Mouse (Mus musculus) midbrain, embryonic 16.5 days (tissue): ENCODE data around the gene Ppp1r13b. TPM values are rescaled to one million over a fixed set of nuclear protein-coding genes. Genes with fewer than 3 reads are reported as not detected.

ENCODE experiments used
- ATAC-seq: fragments of 200-750 bp; cut with Nextera tagmentation; 2 replicates; pipeline ENCODE4 v1.8.0; 2017; ENCODE audit warnings: moderate TSS enrichment
- H3K27ac ChIP-seq: fragments of 300-500 bp; sonication (generic); 2 replicates; pipeline ENCODE4 v1.5.1; 2014; ENCODE audit warnings: mild to moderate bottlenecking, low read length, mixed read lengths
- H3K27me3 ChIP-seq: fragments of 300-500 bp; sonication (generic); 2 replicates; pipeline ENCODE4 v1.6.1; 2014; ENCODE audit warnings: low read depth, low read length, mixed read lengths; ENCODE audit not compliant: control insufficient read depth, insufficient read depth
- H3K36me3 ChIP-seq: fragments of 300-500 bp; sonication (generic); 2 replicates; pipeline ENCODE4 v1.6.1; 2014; ENCODE audit warnings: mild to moderate bottlenecking, low read length, moderate library complexity, mixed read lengths; ENCODE audit not compliant: control insufficient read depth, insufficient read depth
- H3K4me1 ChIP-seq: fragments of 300-500 bp; sonication (generic); 2 replicates; pipeline ENCODE4 v1.6.1; 2014; ENCODE audit warnings: mild to moderate bottlenecking, low read length, mixed read lengths; ENCODE audit not compliant: control insufficient read depth, insufficient read depth
- H3K4me2 ChIP-seq: fragments of 300-500 bp; sonication (generic); 2 replicates; pipeline ENCODE4 v1.6.1; 2014; ENCODE audit warnings: mild to moderate bottlenecking, low read length, mixed read lengths
- H3K4me3 ChIP-seq: fragments of 300-500 bp; sonication (generic); 2 replicates; pipeline ENCODE4 v1.5.1; 2014; ENCODE audit warnings: low read depth, mild to moderate bottlenecking, low read length, moderate library complexity, mixed read lengths
- H3K9ac ChIP-seq: fragments of 300-500 bp; sonication (generic); 2 replicates; pipeline ENCODE4 v1.6.1; 2014; ENCODE audit warnings: low read depth, low read length, mixed read lengths
- H3K9me3 ChIP-seq: fragments of 300-500 bp; sonication (generic); replicated peaks from 2 replicates; pipeline ENCODE4 v1.6.1; 2014; ENCODE audit warnings: mild to moderate bottlenecking, low read length, mixed read lengths; ENCODE audit not compliant: control insufficient read depth, poor library complexity, severe bottlenecking
- WGBS: fragments of 180-500 bp; shearing (Covaris S2); extraction: QIAGEN DNeasy Blood & Tissue Kit; methylation state at CpG from one replicate; pipeline ENCODE4 v1.1.7; 2014; 5-methylcytosine and 5-hydroxymethylcytosine counted together
- polyA plus RNA-seq: library from polyadenylated mRNA; unstranded; fragments of >200 nt; fragmentation: Nextera tagmentation; extraction: Ambion mirVana; gene quantifications from 2 replicates; pipeline ENCODE4 v1.2.1, GENCODE M21; 2015

The Ppp1r13b gene
- polyA plus RNA-seq, 1 experiment from 2014 or later, result 42.9 TPM

GRCm38 (mm10) chr12:111894082-111894481 is 13.8 kb downstream of the Ppp1r13b start:
- no peak overlapping the region for H3K9ac ChIP-seq
- H3K27ac ChIP-seq, result no peak overlapping the region
- H3K4me2 ChIP-seq, result no peak overlapping the region
- H3K4me1 ChIP-seq, result no peaks in the 10 kb centered on the region
- WGBS, result 72% methylated on average over 1 of the region's 1 CpGs
- H3K36me3 ChIP-seq, result no peaks in the 10 kb centered on the region
- no peak for ATAC-seq
- H3K27me3 ChIP-seq, result no peaks in the 10 kb centered on the region
- H3K4me3 ChIP-seq, result no peak overlapping the region
- no peaks in the 10 kb centered on the region for H3K9me3 ChIP-seq

DNA sequence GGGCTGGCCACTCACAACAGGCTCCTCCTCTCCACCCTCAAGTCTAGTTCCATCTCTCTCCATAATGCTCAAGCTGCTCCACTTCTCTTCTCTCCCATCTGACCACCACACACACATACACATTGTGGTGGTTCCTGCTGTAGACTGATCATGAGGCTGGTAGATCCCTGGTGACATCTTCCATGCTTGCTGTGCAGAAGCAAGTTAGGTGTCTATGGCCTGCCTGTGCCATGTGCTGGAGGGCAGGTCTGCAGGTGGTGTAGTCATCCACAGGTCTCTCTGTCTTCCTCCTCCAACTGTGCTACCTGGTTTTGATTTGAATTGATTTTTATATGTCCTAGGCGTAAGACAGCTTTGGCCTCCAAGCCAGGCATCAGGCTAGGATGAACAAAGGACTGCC is 14.9 kb downstream of the Ppp1r13b start:
- Histone ChIP-seq H3K27me3 (no peaks in the 10 kb centered on the region), H3K9ac (no peak overlapping the region), H3K9me3 (no peaks in the 10 kb centered on the region), H3K4me2 (no peak overlapping the region), H3K4me1 (no peaks in the 10 kb centered on the region), H3K4me3 (no peak overlapping the region), H3K36me3 (no peaks in the 10 kb centered on the region), H3K27ac (no peak overlapping the region)
- 86% methylated on average over 1 of the region's 1 CpGs for WGBS
- peak; percentile 25; the same call in 1 of the 2 replicates for ATAC-seq

DNA sequence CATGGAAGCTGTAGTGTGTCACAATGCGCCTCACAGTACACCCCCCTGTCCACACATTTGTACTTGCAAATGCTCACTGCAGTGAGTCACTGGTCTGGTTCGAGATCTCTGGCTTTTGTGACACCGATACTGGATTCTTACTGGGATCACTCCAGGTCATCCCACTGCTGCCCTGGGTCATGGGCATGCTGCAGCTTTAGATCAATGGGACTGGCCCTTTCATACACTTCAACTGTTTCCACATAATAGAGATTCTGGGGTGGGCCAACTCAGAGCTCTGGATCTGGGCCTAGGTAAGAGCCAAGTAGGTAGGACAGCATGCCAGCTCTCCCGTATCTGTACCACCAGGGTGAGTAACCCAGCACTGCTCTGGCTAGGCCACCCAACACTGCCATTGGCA is 16.1 kb downstream of the Ppp1r13b start:
- Histone ChIP-seq H3K27ac (no peak overlapping the region), H3K4me1 (no peaks in the 10 kb centered on the region), H3K9ac (no peak overlapping the region), H3K4me2 (no peak overlapping the region), H3K4me3 (no peak overlapping the region), H3K27me3 (no peaks in the 10 kb centered on the region), H3K9me3 (no peaks in the 10 kb centered on the region), H3K36me3 (no peaks in the 10 kb centered on the region)
- 88% methylated on average over 4 of the region's 4 CpGs for WGBS
- 0 out of 2 replicates have a peak, but pooled peaks have one; percentile 25 for ATAC-seq

DNA sequence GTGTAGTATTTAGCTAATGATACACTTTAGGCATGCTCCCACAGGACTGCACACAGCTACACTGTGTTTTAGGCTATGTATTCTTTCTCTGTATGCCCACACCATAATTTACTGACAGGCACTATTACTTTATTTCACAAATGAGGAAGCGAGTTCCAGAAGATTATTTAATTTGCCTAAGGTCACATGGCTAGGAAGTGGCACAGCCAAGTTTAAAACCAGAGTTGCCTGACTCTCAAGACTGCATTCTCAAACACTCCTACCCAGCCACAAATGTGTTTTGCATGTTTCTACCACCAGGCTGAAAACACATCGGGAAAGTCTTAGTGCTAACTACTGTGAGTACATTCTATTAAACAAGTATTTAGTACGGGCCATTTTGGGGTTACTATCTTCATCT is 18.7 kb downstream of the Ppp1r13b start:
- WGBS, result 87% methylated on average over 3 of the region's 3 CpGs
- Histone ChIP-seq H3K9me3 (no peaks in the 10 kb centered on the region), H3K27ac (no peak overlapping the region), H3K4me2 (no peak overlapping the region), H3K27me3 (no peaks in the 10 kb centered on the region), H3K4me3 (no peak overlapping the region), H3K9ac (no peak overlapping the region), H3K4me1 (no peaks in the 10 kb centered on the region), H3K36me3 (no peaks in the 10 kb centered on the region)
- no peak for ATAC-seq

DNA sequence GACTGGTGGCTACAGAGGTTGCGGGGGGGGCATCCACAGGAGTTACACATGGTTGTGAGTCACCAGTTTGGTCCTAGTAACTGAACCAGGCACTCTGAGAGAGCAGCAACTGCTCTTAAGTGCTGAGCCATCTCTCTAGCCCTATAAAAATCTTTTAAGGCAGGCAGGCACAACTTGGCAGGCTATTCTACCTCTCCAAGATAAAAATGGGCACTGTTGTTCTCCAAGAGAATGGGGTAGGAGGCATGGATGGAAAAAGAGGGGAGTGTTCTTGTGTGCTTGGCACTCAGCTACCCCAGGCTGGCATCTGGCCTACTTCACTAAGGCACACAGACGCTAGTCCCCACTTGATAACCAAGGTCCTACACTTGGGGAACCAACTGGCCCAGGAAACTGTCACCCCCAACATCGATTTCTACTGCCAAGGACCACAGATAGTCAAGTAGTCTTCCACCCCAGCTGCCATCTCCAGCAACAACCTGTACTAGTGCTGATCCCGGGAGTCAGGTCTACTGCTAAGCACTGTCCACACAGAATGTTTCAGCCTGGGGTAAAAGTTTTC is 19.5 kb downstream of the Ppp1r13b start:
- no peak overlapping the region for H3K27ac ChIP-seq
- no peaks in the 10 kb centered on the region for H3K36me3 ChIP-seq
- no peaks in the 10 kb centered on the region for H3K9me3 ChIP-seq
- H3K4me3 ChIP-seq, result no peak overlapping the region
- no peaks in the 10 kb centered on the region for H3K27me3 ChIP-seq
- no peak overlapping the region for H3K4me2 ChIP-seq
- no peak overlapping the region for H3K9ac ChIP-seq
- ATAC-seq, result no peak
- 86% methylated on average over 4 of the region's 4 CpGs for WGBS
- no peaks in the 10 kb centered on the region for H3K4me1 ChIP-seq

- no peaks in the 10 kb centered on the region for H3K36me3 ChIP-seq
- no peak overlapping the region for H3K4me3 ChIP-seq
- no peaks in the 10 kb centered on the region for H3K27me3 ChIP-seq
- no peak overlapping the region for H3K27ac ChIP-seq
- H3K4me1 ChIP-seq, result no peaks in the 10 kb centered on the region
- no peaks in the 10 kb centered on the region for H3K9me3 ChIP-seq
- WGBS, result 96% methylated on average over 1 of the region's 1 CpGs
- ATAC-seq, result no peak
- H3K4me2 ChIP-seq, result no peak overlapping the region
- H3K9ac ChIP-seq, result no peak overlapping the region
Observed at GRCm38 (mm10) chr12:111887005-111887404, 20.9 kb downstream of the Ppp1r13b start.

DNA sequence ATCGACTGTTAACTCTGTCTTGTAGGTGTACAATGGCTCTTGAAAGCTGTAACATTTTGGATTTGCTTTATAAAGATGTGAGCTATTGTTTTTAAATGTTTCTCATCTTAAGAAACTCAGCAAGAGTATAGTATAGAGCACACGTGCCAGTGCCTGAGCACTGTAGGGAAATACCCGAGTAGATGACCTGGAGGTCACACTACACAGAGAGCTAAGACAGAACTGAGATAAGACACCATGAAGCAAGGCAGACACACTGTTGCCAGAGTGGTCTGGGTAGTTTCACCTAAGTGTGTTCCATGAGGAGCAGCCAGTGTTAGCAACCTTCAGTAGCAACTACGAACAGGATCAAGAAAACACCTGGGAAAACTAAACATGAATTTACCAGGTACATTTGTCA is 25.1 kb downstream of the Ppp1r13b start:
- Histone ChIP-seq H3K4me2 (no peak overlapping the region), H3K27me3 (no peaks in the 10 kb centered on the region), H3K9ac (no peak overlapping the region), H3K4me1 (no peaks in the 10 kb centered on the region), H3K36me3 (no peaks in the 10 kb centered on the region), H3K9me3 (no peaks in the 10 kb centered on the region), H3K27ac (no peak overlapping the region), H3K4me3 (no peak overlapping the region)
- no peak for ATAC-seq
- WGBS, result 62% methylated on average over 4 of the region's 4 CpGs

GRCm38 (mm10) chr12:111882022-111882421 is 25.9 kb downstream of the Ppp1r13b start:
- Histone ChIP-seq H3K36me3 (no peaks in the 10 kb centered on the region), H3K27ac (no peak overlapping the region), H3K9ac (no peak overlapping the region), H3K4me1 (no peaks in the 10 kb centered on the region), H3K4me2 (no peak overlapping the region), H3K9me3 (no peaks in the 10 kb centered on the region), H3K27me3 (no peaks in the 10 kb centered on the region), H3K4me3 (no peak overlapping the region)
- 85% methylated on average over 3 of the region's 3 CpGs for WGBS
- ATAC-seq, result no peak

DNA sequence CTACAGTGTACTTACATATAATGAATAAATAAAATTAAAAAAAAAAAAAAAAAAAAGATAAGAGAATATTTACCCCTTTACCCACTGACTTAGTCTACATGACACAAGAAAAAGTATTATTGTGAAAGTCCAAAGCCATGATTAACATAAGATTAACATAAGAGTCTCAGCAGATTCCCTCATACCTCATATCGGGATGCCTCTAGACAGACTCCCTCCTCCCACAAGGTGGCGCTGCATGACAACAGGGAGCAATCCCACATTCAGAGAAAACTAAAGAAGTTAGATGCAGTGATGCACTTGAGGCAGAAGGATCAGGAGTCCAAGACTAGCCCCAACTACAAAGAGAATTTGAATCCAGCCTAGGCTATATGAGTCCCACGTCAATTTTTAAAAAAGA is 29.7 kb downstream of the Ppp1r13b start:
- no peak overlapping the region for H3K4me3 ChIP-seq
- no peak overlapping the region for H3K4me2 ChIP-seq
- H3K9me3 ChIP-seq, result no peaks in the 10 kb centered on the region
- H3K27me3 ChIP-seq, result no peaks in the 10 kb centered on the region
- no peak overlapping the region for H3K27ac ChIP-seq
- peak; percentile 58; the same call in 1 of the 2 replicates for ATAC-seq
- H3K9ac ChIP-seq, result no peak overlapping the region
- 8% methylated on average over 3 of the region's 3 CpGs for WGBS
- no peaks in the 10 kb centered on the region for H3K4me1 ChIP-seq
- no peaks in the 10 kb centered on the region for H3K36me3 ChIP-seq
